Mouse (Mus musculus): ENCODE data around the gene Ube2o.

GRCm38 (mm10) chr11:116488693-116489375 lies 92.4 kb downstream of the Ube2o start:
- TF ChIP-seq CTCF (IDR thresholded peaks at IDR 0.05; ENCODE audit: low read depth): peak; percentile 74
- no peak for TF ChIP-seq EP300 (IDR thresholded peaks at IDR 0.05; ENCODE audit: low read depth)
